Mouse (Mus musculus): ENCODE data around the gene Rnf220.

GRCm38 (mm10) chr4:117277021-117277420, 219.8 kb downstream of the Rnf220 start:
- no peak for TF ChIP-seq CTCF (IDR thresholded peaks at IDR 0.05; ENCODE audit: borderline replicate concordance, insufficient read depth, low read length)
- TF ChIP-seq POLR2A (IDR thresholded peaks at IDR 0.05; ENCODE audit: low read depth, low read length): no peak

All from embryonic fibroblast, embryonic 13.5 days (primary cell).